Mouse (Mus musculus): ENCODE data around the gene Gosr2.
A peak's percentile ranks its signal among the peaks of the same experiment; 100 is the strongest.

Gosr2 gene

GRCm38 (mm10) chr11:103697565-103698176, at the start of gene Gosr2:
Gene Gosr2 (minus strand): TSS chr11:103697898.
- DNase-seq (ENCODE audit: low spot score) = peak; percentile 91

GRCm38 (mm10) chr11:103735046-103735781, 37.5 kb upstream of the Gosr2 start:
- peak; percentile 40 for DNase-seq (ENCODE audit: low spot score)

- DNase-seq (ENCODE audit: low spot score) = no peak
Observed at GRCm38 (mm10) chr11:103734411-103735045, 36.8 kb upstream of the Gosr2 start.

- no peak for DNase-seq (ENCODE audit: low spot score)
Observed at GRCm38 (mm10) chr11:103733961-103734360, 36.3 kb upstream of the Gosr2 start.

- DNase-seq (ENCODE audit: low spot score) = no peak
Observed at GRCm38 (mm10) chr11:103733069-103733468, 35.4 kb upstream of the Gosr2 start.

- DNase-seq (ENCODE audit: low spot score) = no peak
Observed at GRCm38 (mm10) chr11:103732306-103732705, 34.6 kb upstream of the Gosr2 start.

GRCm38 (mm10) chr11:103731594-103731993, 33.9 kb upstream of the Gosr2 start:
- DNase-seq (ENCODE audit: low spot score) = no peak

GRCm38 (mm10) chr11:103729282-103729985, 31.7 kb upstream of the Gosr2 start:
- no peak for DNase-seq (ENCODE audit: low spot score)

- DNase-seq (ENCODE audit: low spot score) = no peak
Observed at GRCm38 (mm10) chr11:103724331-103724771, 26.7 kb upstream of the Gosr2 start.

- DNase-seq (ENCODE audit: low spot score) = no peak
Observed at GRCm38 (mm10) chr11:103722040-103722481, 24.4 kb upstream of the Gosr2 start.

- DNase-seq (ENCODE audit: low spot score) = no peak
Observed at GRCm38 (mm10) chr11:103721468-103722039, 23.9 kb upstream of the Gosr2 start.

GRCm38 (mm10) chr11:103719436-103719835, 21.7 kb upstream of the Gosr2 start:
- no peak for DNase-seq (ENCODE audit: low spot score)

- DNase-seq (ENCODE audit: low spot score) = no peak
Observed at GRCm38 (mm10) chr11:103716971-103717370, 19.3 kb upstream of the Gosr2 start.

GRCm38 (mm10) chr11:103714074-103714473, 16.4 kb upstream of the Gosr2 start:
- DNase-seq (ENCODE audit: low spot score) = no peak

GRCm38 (mm10) chr11:103711851-103712587, 14.3 kb upstream of the Gosr2 start:
- no peak for DNase-seq (ENCODE audit: low spot score)

GRCm38 (mm10) chr11:103709982-103710381, 12.3 kb upstream of the Gosr2 start:
- DNase-seq (ENCODE audit: low spot score) = no peak

GRCm38 (mm10) chr11:103707005-103707404, 9.3 kb upstream of the Gosr2 start:
- no peak for DNase-seq (ENCODE audit: low spot score)

- no peak for DNase-seq (ENCODE audit: low spot score)
Observed at GRCm38 (mm10) chr11:103698226-103698625, 528 bp upstream of the Gosr2 start.

- no peak for DNase-seq (ENCODE audit: low spot score)
Observed at GRCm38 (mm10) chr11:103696851-103697564, 690 bp downstream of the Gosr2 start.

GRCm38 (mm10) chr11:103693241-103693640, 4.5 kb downstream of the Gosr2 start:
- no peak for DNase-seq (ENCODE audit: low spot score)

GRCm38 (mm10) chr11:103691036-103691435, 6.7 kb downstream of the Gosr2 start:
- no peak for DNase-seq (ENCODE audit: low spot score)

All from testis, postnatal 14 days (tissue).